Mouse (Mus musculus) frontal cortex, postnatal 25 days (tissue): ENCODE data around the gene Cbx2.

Experiments
- DNase-seq, 2 experiments: peaks; one replicate each; pipeline ENCODE4 v3.0.0; 2022; ENCODE audit warnings: low spot score in 2 of 2

Gene Cbx2

GRCm38 (mm10) chr11:119042466-119043272 lies 19.9 kb downstream of the Cbx2 start:
- no peak for DNase-seq

GRCm38 (mm10) chr11:119043273-119043540 lies 20.4 kb downstream of the Cbx2 start:
- DNase-seq: no peak

- no peak for DNase-seq
Observed at GRCm38 (mm10) chr11:119043761-119044550, 21.2 kb downstream of the Cbx2 start.

GRCm38 (mm10) chr11:119044551-119045337 lies 22.0 kb downstream of the Cbx2 start:
- no peak for DNase-seq

- DNase-seq: no peak
Observed at GRCm38 (mm10) chr11:119046601-119047245, 24.0 kb downstream of the Cbx2 start.

GRCm38 (mm10) chr11:119047261-119048132 lies 24.7 kb downstream of the Cbx2 start:
- DNase-seq: no peak

- DNase-seq: no peak
Observed at GRCm38 (mm10) chr11:119048133-119048510, 25.4 kb downstream of the Cbx2 start.

GRCm38 (mm10) chr11:119050361-119050760 lies 27.6 kb downstream of the Cbx2 start:
- no peak for DNase-seq

- DNase-seq: no peak
Observed at GRCm38 (mm10) chr11:119051426-119051825, 28.7 kb downstream of the Cbx2 start.

- no peak for DNase-seq
Observed at GRCm38 (mm10) chr11:119051927-119052660, 29.3 kb downstream of the Cbx2 start.

GRCm38 (mm10) chr11:119052661-119053256 lies 30.0 kb downstream of the Cbx2 start:
- no peak for DNase-seq

GRCm38 (mm10) chr11:119053257-119053670 lies 30.5 kb downstream of the Cbx2 start:
- DNase-seq: peak; percentile 66 to 73

GRCm38 (mm10) chr11:119053738-119054350 lies 31.1 kb downstream of the Cbx2 start:
- no peak for DNase-seq

- DNase-seq: no peak
Observed at GRCm38 (mm10) chr11:119054351-119055345, 31.9 kb downstream of the Cbx2 start.

- DNase-seq: no peak
Observed at GRCm38 (mm10) chr11:119055571-119056131, 32.9 kb downstream of the Cbx2 start.

GRCm38 (mm10) chr11:119056301-119057211 lies 33.8 kb downstream of the Cbx2 start:
- DNase-seq: no peak

GRCm38 (mm10) chr11:119057291-119057690 lies 34.5 kb downstream of the Cbx2 start:
- DNase-seq: no peak
